Mouse (Mus musculus): ENCODE measurements around the gene Ntrk2.

- TF ChIP-seq CTCF (IDR thresholded peaks at IDR 0.05; ENCODE audit: insufficient read depth, low read length) (no peak), POLR2A (IDR thresholded peaks at IDR 0.05; ENCODE audit: borderline replicate concordance, extremely low read depth, low read depth, low read length) (no peak)
Measured at GRCm38 (mm10) chr13:59027436-59027835, 221.1 kb downstream of the Ntrk2 start.

Data from lung, adult 2 months (tissue).